Mouse (Mus musculus): ENCODE results near the gene Ndufs8.
"Not testable (repeated sequence)": the region's sequence is repeated elsewhere in the genome, so short reads cannot be mapped to it uniquely, and the experiment has no call there.

Gene Ndufs8

DNA sequence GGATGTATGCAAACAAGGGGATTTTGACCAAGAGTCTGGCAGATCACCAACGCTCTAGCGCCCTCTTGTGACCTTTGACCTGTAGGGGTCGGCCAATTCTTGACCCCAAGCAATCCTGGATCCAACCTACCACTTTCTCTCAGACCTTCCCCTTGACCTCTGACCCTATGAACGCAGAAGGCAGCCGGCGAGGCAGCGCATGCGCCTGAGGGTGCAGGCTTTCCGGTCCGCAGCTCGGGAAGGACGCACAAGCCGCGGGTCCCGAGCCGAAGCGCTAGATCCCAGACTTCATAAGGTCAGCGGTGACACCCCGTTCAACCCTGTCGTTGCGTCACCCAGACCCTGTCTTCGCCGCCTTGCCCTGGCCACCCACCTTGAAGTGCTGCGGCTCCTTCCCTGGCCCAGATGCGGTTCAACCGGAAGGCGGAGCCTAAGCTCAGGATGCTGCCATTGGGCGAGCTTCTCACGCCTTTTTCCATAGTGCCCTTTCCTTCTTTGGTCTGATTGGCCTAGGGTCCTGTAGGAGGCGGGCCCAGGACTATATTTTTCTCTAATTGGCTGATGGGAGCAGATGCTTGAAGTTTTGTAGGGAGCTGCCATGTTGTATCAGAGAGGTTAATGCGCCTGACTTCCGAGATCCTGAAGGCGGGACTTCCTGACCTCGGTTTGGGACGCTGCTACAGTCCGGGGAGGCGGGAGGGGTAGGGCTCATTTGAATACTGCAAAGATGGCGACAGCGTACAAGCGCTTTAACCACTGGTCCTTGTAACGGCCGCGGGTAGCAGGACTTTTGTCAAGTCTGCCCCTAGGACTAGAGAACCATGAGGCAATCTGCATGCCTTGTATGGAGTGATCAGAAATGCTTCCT, at the start of gene Ndufs8:
TSS of gene Ndufs8 (minus strand) at position 438 of the 868 bp plus-strand sequence.
- peak; percentile 95 for DNase-seq (ENCODE audit: low spot score)

DNA sequence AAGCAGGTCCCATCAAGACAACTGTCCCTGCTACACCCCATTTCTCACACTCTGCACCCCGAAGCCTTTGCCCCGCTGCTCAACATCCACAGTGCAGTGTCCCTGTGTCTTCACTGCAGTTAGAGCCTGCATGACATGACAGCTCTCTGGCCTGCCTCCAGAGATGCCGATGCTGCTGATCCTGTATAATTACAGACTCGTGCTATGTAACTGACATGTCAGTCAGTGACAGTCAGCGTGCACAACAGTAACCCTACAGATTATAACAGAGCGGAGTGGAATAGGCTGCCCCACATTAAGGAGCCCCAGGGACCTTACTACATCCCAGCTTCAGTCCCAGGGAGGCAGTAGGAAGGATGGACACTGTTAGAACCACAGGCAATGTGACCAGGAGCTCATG, 49.2 kb upstream of the Ndufs8 start:
- not testable (repeated sequence) for DNase-seq (ENCODE audit: low spot score)

DNA sequence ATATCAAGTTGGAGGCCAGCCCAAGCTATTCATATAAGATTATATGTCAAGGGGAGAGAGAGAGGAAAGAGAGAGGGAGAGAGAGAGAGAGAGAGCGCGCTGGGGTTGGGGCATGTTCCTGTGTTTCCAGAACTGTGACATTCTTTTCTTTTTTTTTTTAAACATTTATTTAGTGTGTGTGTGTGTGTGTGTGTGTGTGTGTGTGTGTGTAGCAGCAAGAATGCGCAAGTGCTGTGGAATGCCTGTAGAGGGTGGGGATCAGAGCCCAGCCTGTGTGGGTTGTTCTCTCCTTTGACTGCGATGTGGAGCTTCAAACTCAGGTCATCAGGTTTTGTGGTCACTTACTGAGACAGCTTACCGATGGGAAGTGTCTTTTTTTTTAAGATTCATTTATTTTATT, 47.6 kb upstream of the Ndufs8 start:
- no peak for DNase-seq (ENCODE audit: low spot score)

DNA sequence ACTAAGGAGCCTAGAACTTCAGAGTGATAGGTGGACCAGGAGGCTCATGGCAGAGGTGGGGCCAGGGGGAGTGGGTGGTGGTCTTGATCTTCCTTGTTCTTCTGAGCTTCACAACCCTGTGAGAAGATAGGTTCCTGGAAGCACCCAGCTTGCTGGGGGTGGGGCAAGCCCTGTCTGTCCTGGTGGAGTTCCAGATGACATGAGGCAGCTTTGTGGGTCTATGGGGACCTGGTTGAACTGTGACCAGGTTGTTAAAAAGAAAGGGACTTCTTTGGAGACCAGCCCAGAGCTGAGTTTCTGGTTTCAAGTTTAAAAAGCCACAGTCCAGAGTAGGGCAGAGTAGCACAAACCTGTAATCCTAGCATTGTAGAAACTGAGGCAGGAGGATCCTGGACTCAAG, 46.5 kb upstream of the Ndufs8 start:
- DNase-seq (ENCODE audit: low spot score), result no peak

DNA sequence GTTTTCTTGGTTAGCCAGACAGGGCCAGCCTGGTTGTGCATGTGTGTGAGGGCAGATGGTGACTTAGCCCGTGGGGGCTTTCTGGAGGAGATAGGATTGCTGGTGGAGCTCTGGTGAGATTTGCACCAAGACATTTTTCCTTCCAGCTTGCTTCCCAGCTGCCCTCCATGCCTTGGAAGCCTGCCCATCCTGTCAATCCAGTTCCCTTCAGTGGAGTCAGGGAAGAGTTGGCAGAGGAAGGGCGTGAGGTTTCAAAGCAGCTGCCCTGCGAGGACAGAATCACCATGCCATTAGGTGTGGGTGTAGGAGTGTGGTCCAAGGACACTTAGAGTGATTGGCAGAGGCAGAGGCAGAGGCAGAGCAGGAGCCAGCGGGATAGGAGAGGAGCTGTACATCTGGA, 45.9 kb upstream of the Ndufs8 start, which contains the start of gene Aldh3b3:
TSS of gene Aldh3b3 (plus strand) at position 176 of the 400 bp plus-strand sequence.
- no peak for DNase-seq (ENCODE audit: low spot score)

DNA sequence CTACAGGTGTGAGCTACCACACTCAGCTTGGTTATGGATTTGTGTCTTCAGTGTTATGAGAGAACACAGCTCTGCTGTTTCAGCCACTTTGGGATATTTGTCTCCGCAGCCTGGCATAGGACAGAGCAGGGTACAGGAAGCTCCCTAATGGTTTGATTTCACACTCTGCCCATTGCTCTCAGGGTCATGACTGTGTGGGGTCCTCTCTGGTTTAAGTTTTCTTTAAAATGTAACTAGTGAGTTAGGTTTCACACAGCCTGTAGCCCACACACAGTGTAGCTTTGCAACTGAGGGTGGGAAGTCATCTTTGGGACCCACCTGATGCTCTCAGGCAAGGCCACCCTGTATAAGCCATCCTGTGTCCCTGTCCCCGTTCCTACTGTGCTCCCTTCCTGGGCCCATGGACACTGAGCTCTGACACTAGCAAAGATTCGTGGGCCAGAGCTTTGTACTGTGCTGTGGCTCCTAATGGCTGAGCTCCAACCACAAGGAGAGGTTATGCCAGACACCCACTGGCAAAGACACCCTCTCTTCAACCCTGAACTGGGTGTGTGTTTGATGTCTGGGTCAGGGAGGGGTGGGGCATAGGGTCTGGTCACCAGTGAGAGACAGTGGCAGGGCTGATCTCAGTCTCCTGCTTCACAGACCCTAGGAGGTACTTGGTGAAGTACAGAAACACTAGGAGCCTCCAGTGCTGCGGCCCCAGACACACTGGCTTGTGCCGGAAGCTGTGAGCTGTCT, 44.9 kb upstream of the Ndufs8 start:
- not testable (repeated sequence) for DNase-seq (ENCODE audit: low spot score)

DNA sequence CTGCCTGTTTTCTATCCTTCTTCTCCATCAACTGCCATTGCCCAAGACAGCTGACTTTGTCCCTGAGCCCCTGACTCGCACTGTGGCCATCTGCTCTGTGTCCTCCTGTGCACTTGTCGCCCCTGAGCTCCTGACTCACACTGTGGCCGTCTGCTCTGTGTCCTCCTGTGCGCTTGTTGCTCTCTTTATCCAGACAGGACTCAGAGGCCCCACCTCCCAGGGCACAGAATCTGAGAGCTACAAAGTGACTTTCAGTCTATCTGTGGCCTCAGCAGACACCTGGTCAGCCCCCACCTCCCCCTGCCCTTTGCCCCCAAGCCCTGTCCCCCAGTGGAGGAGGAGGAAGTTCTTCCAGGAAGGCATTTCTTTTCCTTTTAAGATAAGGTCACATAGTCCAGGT, 43.2 kb upstream of the Ndufs8 start:
- no peak for DNase-seq (ENCODE audit: low spot score)

DNA sequence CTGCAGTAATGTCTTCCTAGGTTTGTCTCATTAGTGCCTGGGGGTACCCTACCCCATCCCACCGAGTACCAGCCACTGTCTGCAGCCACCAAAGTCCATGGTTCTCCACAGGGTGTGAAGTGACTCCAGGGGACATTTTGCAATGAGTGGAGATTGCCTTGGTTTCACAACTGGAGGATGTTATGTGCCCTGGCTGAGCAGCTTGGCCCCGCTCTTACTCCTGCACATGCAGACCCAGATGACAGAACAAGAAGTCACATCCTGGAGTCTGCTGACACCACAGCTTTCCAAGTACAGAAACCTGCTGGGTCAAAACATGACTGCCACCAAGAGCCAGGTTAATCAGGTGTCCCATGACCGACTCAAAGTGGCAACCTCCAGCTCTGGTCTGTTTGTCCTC, 42.5 kb upstream of the Ndufs8 start:
- no peak for DNase-seq (ENCODE audit: low spot score)

DNA sequence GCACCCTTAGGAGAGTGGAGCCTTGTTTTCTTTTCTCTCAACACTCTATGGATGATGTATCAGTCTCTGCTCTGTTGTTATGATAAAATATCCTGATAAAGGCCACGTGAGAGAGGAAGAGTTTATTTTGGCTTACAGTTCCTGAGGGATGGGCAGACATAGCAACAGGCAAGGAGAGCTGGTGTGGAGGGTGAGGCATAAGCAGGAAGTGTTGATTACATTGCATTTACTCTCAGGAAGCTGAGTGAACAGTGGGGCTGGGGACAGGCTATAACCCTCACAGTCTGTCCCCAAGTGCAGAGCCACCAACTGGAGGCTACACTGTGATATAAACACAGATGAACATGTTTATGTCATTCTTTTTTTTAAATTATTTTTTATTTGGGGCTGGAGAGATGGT, 39.5 kb upstream of the Ndufs8 start:
- DNase-seq (ENCODE audit: low spot score), result no peak

DNA sequence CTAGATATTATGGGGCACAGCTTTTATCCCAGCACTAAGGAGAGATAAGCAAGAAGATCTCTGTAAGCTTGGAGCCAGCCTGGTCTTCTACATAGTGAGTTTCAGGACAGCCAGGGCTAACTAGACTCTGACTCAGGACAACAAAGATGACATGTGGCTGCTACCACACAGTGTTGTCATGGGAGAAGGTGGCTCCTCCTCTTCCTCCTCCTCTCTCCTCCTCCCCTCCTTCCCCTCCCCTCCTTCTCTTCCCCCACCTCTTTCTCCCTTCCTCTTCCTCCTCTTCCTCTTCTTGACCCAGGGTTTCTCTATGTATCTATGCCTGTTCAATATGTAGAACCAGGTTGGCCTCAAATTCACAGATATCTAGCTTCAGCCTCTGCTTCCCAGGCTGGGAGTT, 38.9 kb upstream of the Ndufs8 start:
- DNase-seq (ENCODE audit: low spot score), result no peak

DNA sequence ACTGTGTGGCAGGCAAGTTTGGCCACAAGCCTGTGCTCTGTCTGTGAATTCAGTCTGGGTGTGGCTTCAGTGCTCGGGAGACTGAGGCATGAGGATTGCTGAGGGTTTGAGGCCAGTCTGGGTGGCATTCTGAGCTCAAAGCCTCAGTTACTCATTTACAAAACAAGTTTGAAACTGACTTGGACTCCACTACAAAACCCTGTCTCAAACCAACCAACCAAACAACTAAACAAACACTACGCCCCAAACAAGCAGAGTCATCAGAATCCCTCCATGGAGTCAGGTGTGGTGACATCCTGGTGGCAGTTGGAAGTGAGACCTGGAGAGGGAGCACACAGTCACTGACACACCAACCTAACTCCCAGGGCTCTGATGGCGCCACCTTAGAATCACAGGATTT, 37.8 kb upstream of the Ndufs8 start:
- DNase-seq (ENCODE audit: low spot score), result no peak

DNA sequence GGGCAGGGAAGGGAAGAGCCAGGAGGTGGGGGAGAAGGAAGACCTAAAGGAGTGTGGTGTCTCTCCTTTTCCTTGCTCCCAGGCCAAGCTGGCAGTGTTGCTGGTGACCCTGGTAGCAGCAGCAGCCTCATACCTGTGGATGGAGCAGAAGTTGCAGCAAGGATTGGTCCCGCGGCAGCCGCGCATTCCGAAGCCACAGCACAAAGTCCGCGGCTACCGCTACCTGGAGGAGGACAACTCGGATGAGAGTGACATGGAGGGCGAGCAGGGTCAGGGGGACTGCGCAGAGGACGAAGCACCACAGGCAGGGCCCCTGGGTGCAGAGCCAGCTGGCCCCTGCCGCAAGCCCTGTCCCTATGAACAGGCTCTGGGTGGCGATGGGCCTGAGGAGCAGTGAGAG, 36.0 kb upstream of the Ndufs8 start:
- no peak for DNase-seq (ENCODE audit: low spot score)

DNA sequence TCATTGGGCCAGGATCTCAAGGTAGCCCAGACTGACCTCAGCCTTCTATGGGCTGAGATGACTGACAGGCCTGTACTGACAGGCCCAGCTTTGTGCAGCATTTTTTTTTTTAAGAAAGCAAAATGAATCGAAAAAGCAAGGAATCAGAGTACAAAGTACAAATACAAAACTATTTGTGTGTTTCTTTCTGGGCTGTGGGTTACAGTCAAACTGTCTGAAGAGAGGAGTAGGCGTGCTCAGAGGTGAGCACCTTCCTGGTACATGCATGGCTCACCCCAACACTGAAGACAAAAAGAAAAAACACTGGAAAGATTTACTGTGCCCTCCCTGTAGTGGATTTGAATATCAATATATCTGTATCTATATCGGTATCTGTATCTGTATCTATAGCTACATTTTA, 35.2 kb upstream of the Ndufs8 start:
- DNase-seq (ENCODE audit: low spot score), result no peak

DNA sequence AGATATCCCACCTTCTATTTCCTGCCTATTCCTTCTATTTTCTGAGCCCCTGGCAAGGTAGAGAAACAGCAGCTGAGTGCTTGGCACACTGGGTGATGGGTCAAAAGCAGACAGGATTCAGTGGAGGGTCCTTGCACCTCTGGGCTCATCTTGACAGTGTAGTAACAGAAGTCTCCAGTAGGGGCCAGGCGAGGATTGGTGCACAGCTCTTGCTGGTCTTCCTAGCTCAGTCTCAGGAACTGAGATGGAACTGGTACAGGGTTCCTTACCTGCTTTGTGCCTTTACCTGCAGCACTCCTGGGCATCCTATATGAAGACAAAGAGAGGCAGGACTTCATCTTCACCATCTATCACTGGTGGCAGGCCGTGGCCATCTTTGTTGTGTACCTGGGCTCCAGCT, 34.1 kb upstream of the Ndufs8 start:
- no peak for DNase-seq (ENCODE audit: low spot score)

DNA sequence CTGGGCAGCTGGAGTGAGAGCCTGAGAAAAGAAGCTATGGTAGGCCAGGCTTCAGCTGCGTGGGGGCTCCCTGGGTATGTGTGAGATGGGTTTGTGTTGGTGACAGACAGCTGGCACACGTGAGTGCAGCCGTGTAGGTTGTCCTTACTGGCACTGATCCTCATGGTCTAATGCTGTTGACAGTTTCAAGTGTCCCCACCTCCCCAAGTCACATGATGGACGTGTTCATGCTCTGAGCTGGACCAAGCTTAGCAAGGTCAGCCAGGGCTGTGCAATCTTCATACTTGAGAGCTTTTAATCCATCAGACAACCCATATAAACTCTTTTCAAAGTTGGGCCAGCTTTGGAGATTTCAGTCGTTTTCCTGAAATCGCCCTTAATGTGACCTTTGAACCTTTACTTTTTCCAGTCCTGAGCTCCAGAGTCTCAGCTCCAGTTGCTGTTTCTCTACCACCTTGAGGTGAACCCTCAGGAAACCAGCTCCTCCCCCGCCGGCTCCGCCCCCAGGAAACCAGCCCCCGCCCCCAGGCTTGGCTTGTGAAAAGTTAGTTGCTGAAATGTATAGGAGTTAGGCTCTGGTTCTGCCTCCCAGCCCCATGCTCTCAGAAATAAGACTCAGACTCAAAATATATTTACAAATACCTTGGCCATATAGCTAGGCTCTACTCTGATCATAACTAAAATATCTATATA, 33.4 kb upstream of the Ndufs8 start:
- no peak for DNase-seq (ENCODE audit: low spot score)

DNA sequence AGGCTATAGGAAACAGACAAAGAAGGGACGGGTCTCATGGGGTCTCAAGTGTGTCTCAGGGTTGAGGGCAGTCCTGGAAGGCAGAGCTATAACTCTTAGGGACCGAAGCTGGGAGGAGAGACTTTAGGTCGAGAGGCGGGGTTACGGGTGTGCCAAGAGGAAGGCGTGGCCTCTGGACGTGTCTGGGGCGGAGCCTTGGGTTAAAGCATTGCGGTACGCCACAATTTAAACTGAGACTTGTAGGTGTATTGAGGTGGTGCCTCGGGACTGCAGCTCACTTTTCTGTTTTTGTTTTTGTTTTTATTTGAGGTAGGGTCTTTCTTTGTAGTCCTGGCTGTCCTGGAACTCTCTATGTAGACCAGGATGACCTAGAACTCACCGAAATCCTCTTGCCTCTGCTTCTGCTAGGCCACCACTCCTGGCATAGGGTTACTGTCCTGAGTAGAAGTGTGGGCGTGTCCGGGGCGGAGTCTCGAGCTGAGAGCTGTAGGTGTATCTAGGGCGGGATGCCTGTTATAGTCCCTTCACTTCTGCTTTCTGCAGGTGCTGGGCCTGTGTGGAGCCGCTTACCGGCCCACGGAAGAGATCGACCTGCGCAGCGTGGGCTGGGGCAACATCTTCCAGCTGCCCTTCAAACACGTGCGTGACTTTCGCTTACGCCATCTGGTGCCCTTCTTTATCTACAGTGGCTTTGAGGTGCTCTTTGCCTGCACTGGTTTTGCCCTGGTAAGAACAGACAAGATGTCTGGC, 30.6 kb upstream of the Ndufs8 start:
- no peak for DNase-seq (ENCODE audit: low spot score)

DNA sequence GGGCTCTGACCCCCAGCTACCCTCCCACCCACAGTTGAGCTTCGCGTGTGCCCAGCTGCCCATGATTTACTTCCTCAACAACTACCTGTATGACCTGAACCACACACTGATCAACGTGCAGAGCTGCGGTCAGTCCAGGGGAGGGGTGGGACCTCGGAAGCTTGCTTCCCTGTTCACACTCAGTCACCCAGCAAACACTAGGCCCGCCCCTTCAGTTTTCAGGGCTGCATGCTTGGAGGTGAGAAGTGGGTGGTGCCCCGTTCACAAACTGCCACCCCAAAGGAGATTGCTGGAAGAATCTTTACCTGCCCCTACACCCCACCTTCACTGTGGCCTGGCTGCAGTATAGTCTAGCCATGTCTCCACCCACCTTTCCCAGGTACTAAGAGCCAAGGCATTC, 29.7 kb upstream of the Ndufs8 start:
- DNase-seq (ENCODE audit: low spot score), result no peak

DNA sequence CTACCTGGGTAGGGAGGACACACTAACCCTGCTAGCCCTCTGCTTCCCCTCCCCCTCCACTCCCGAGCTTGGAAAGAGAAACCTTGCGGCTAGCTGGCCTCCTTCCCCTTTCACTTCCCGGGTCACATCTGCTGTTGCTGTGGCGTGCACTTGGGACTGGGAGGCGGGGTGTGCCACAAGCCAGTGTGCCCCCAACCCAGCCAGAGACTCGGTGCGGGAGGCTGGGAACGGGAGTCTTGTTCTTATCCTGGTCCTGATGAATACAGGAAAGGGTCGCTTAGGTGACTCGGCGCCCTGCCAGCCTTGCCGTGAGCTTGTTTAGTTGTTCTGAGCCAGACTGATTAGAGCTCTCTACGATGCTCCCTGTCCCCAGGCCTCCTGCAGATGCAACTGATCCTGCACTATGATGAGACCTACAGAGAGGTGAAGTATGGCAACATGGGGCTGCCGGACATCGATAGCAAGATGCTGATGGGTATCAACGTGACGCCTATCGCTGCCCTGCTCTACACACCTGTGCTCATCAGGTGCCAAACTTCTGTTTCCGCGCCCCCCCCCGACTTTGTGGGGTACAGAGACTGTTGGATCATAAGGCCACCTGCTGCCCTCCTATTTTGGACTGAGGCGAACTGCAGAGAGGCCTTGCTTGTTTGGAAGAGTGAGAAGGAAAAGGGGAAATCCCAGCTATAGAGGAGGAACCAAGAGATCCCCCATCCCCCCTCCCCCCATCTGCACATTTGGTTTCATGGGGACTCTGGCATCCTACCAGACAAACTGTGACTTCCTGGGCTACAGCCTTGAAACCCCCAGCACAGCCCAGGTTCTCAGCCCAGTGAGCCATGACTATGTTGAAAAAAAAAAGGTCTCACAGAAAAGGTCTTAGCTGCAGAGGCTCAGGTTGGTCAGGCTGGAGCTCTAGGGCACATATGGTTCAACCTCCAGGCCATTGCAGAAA, 23.6 kb upstream of the Ndufs8 start:
- no peak for DNase-seq (ENCODE audit: low spot score)

DNA sequence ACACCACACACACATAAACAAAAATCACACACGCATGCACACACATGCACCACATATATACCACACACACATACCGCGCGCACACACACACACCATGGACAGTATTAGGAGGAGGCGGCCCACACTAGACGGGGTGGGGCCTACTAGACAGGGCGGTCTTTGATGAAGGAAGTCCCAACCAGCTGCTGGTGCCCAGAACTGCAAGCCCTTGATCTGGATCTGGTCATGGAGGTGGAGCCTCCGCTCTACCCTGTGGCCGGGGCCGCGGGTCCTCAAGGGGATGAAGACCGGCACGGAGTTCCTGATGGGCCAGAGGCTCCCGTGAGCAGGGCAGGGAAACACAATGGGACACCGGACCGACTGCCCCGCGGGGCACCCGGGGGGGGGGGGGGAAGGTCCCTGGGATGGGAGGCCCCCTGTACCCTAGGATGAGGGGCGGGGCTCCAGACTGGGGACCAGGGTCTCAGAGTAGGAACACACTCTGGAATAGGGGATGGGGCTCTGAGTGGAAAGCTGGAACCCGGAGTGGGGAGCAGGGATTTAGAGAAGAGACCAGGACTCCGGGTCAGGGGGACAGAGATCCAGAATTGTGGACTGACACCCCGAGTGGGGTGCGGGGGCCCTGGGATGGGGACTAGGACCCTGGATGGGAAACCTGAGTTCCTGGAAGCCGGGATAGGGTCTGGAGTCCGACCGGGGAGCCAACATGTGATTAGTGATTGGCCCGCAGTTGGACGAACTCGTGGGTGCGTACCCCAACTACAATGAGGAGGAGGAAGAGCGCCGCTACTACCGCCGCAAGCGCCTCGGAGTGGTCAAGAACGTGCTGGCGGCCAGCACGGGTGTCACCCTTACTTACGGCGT, 22.7 kb upstream of the Ndufs8 start, which contains the start of gene Unc93b1:
TSS of gene Unc93b1 (plus strand) at position 155 of the 864 bp plus-strand sequence.
- DNase-seq (ENCODE audit: low spot score), result peak; percentile 62

DNA sequence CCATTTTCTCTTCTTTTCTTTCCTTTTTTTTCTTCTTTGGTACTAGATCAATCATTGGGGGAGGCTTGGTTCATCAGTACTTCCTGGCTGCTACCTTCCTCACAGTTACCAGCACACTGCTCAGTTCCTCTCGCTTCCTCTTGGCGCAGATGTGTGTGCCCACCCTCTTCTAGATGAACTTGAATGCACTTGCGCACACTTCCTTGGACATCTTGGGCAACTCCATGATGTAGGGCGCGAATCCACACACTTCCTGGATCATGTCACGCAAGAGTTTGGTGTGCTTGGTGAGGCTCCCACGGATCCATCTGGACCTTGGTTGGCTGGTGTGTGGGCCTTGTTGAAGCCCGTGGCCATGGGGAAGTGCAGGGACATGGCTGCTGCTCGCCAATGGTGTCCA, 19.1 kb upstream of the Ndufs8 start:
- DNase-seq (ENCODE audit: low spot score), result no peak
